In genomic region chr5:123141555-123142160, GRCm38 (mm10) we compare ENCODE assay signal across 8 mouse cellular contexts. TPM values are rescaled to one million over a fixed set of nuclear protein-coding genes. Genes with fewer than 3 reads are reported as not detected.
DNase-seq lines count a peak whose midpoint lies in the region; ATAC-seq and TF ChIP-seq lines count a peak whose summit lies in the region.

No protein-coding gene starts in this region.

- no peaks in the 10 kb centered on the region for H3K27me3 ChIP-seq in kidney, embryonic 14.5 days (ENCODE audit: control insufficient read depth, insufficient read depth, low read length)
- H3K27me3 ChIP-seq in G1E (ENCODE audit: insufficient read depth, low read length): no peaks in the 10 kb centered on the region
- no peaks in the 10 kb centered on the region for H3K27me3 ChIP-seq in heart, postnatal 0 days (ENCODE audit: control insufficient read depth, insufficient read depth, low read length)
- no peaks in the 10 kb centered on the region for H3K27me3 ChIP-seq in limb, embryonic 15.5 days
- no peaks in the 10 kb centered on the region for H3K27me3 ChIP-seq in midbrain, embryonic 15.5 days (replicated peaks)

- DNase-seq in kidney, adult 18-20 months: no peak
- DNase-seq in G1E (ENCODE audit: low spot score): peak; percentile 65
- DNase-seq in embryo, embryonic 10.5 days (ENCODE audit: low spot score): peak; percentile 77
- peak; percentile 62 for DNase-seq in heart, postnatal 0 days (ENCODE audit: low spot score)
- peak; percentile 73 for DNase-seq in thymus, postnatal 14 days

- H3K4me3 ChIP-seq in kidney, embryonic 14.5 days (ENCODE audit: low read length): peak overlapping the region; percentile 96
- peak overlapping the region; percentile 80 for H3K4me3 ChIP-seq in G1E (ENCODE audit: low read depth, low read length)
- peak overlapping the region; percentile 92 for H3K4me3 ChIP-seq in heart, postnatal 0 days (ENCODE audit: low read depth, low read length)
- H3K4me3 ChIP-seq in limb, embryonic 15.5 days: peak overlapping the region; percentile 88
- peak overlapping the region; percentile 94 for H3K4me3 ChIP-seq in midbrain, embryonic 15.5 days

- H3K36me3 ChIP-seq in kidney, embryonic 14.5 days (ENCODE audit: control insufficient read depth, insufficient read depth, low read length): peaks cover 15% of the 10 kb centered on the region
- H3K36me3 ChIP-seq in G1E (replicated peaks): peaks cover 46% of the 10 kb centered on the region
- H3K36me3 ChIP-seq in heart, postnatal 0 days (replicated peaks; ENCODE audit: control insufficient read depth, insufficient read depth, low read length): peaks cover 11% of the 10 kb centered on the region
- H3K36me3 ChIP-seq in limb, embryonic 15.5 days: peaks cover 10% of the 10 kb centered on the region
- no peaks in the 10 kb centered on the region for H3K36me3 ChIP-seq in midbrain, embryonic 15.5 days (replicated peaks)

- WGBS in kidney, embryonic 14.5 days: 0% methylated on average over 35 of the region's 38 CpGs
- 1% methylated on average over 29 of the region's 38 CpGs for WGBS in heart, postnatal 0 days
- under 1% methylated on average over 27 of the region's 38 CpGs for WGBS in limb, embryonic 15.5 days
- WGBS in midbrain, embryonic 15.5 days: under 1% methylated on average over 28 of the region's 38 CpGs

- no peak for TF ChIP-seq CTCF in G1E (IDR thresholded peaks at IDR 0.05; ENCODE audit: low read depth, low read length)
- TF ChIP-seq CTCF in heart, postnatal 0 days (IDR thresholded peaks at IDR 0.05; ENCODE audit: low read depth): no peak

- TF ChIP-seq EP300 in heart, postnatal 0 days (IDR thresholded peaks at IDR 0.05; ENCODE audit: low read depth): no peak

- peak overlapping the region; percentile 100 for H3K4me2 ChIP-seq in kidney, embryonic 14.5 days (replicated peaks; ENCODE audit: low read depth, low read length)
- peak overlapping the region; percentile 98 for H3K4me2 ChIP-seq in heart, postnatal 0 days (ENCODE audit: low read depth, low read length)
- H3K4me2 ChIP-seq in limb, embryonic 15.5 days: peak overlapping the region; percentile 94
- H3K4me2 ChIP-seq in midbrain, embryonic 15.5 days: peak overlapping the region; percentile 99

- H3K4me1 ChIP-seq in kidney, embryonic 14.5 days (ENCODE audit: control insufficient read depth, insufficient read depth, low read length): peaks cover 32% of the 10 kb centered on the region
- H3K4me1 ChIP-seq in G1E (ENCODE audit: insufficient read depth, low read depth, low read length): peaks cover 65% of the 10 kb centered on the region
- H3K4me1 ChIP-seq in heart, postnatal 0 days (ENCODE audit: control insufficient read depth, insufficient read depth): peaks cover 32% of the 10 kb centered on the region
- peaks cover 50% of the 10 kb centered on the region for H3K4me1 ChIP-seq in limb, embryonic 15.5 days
- peaks cover 46% of the 10 kb centered on the region for H3K4me1 ChIP-seq in midbrain, embryonic 15.5 days

- peak overlapping the region; percentile 100 for H3K9ac ChIP-seq in kidney, embryonic 14.5 days (ENCODE audit: low read depth, low read length)
- peak overlapping the region; percentile 98 for H3K9ac ChIP-seq in heart, postnatal 0 days (replicated peaks; ENCODE audit: low read depth, low read length)
- H3K9ac ChIP-seq in limb, embryonic 15.5 days: peak overlapping the region; percentile 100
- peak overlapping the region; percentile 99 for H3K9ac ChIP-seq in midbrain, embryonic 15.5 days

- no peaks in the 10 kb centered on the region for H3K9me3 ChIP-seq in kidney, embryonic 14.5 days (ENCODE audit: control insufficient read depth, low read length)
- H3K9me3 ChIP-seq in G1E (replicated peaks): no peaks in the 10 kb centered on the region
- H3K9me3 ChIP-seq in heart, postnatal 0 days (replicated peaks; ENCODE audit: control insufficient read depth, low read length): no peaks in the 10 kb centered on the region
- H3K9me3 ChIP-seq in limb, embryonic 15.5 days: no peaks in the 10 kb centered on the region
- no peaks in the 10 kb centered on the region for H3K9me3 ChIP-seq in midbrain, embryonic 15.5 days

- ATAC-seq in kidney, embryonic 14.5 days (ENCODE audit: low FRiP score, low TSS enrichment): no peak
- no peak for ATAC-seq in G1E (ENCODE audit: extremely low read depth, insufficient number of reproducible peaks, low FRiP score, poor library complexity, severe bottlenecking)
- ATAC-seq in heart, postnatal 0 days (ENCODE audit: insufficient read depth, low read depth): no peak
- ATAC-seq in limb, embryonic 15.5 days (ENCODE audit: insufficient number of reproducible peaks, low FRiP score, low TSS enrichment, low read depth): no peak
- ATAC-seq in midbrain, embryonic 15.5 days (replicated peaks): peak; percentile 3; the same call in 1 of the 2 replicates

- H3K27ac ChIP-seq in kidney, embryonic 14.5 days (ENCODE audit: low read depth, low read length): peak overlapping the region; percentile 100
- peak overlapping the region; percentile 100 for H3K27ac ChIP-seq in heart, postnatal 0 days (ENCODE audit: low read depth)
- peak overlapping the region; percentile 99 for H3K27ac ChIP-seq in limb, embryonic 15.5 days
- peak overlapping the region; percentile 100 for H3K27ac ChIP-seq in midbrain, embryonic 15.5 days

RNA-seq across cellular contexts. Expression of gene Setd1b, which starts 0.3 kb away (rescaled TPM):
- polyA plus RNA-seq in kidney, embryonic 14.5 days (2014; fragmentation: Nextera tagmentation; extraction: Ambion mirVana): 16.6 and 16.7 TPM in 2 replicates
- total RNA-seq in G1E (2014; fragmentation: Nextera tagmentation) (76.5 and 76.7 TPM in 2 replicates), G1E (2017) (2.1 and 2.3 TPM in 2 replicates)
- 89.4 and 90.6 TPM in 2 replicates for polyA plus RNA-seq in G1E (2012)
- 5.5 and 6.1 TPM in 2 replicates for total RNA-seq in heart, postnatal 0 days (2014; rRNA removed; ENCODE audit: low replicate concordance)
- 4.9 and 5.1 TPM in 2 replicates for polyA plus RNA-seq in heart, postnatal 0 days (2015; fragmentation: Nextera tagmentation; extraction: Ambion mirVana)
- 8.9 and 10.4 TPM in 2 replicates for polyA plus RNA-seq in limb, embryonic 15.5 days (2015; fragmentation: Nextera tagmentation; extraction: Ambion mirVana)
- 12.2 TPM in 2 replicates for polyA plus RNA-seq in midbrain, embryonic 15.5 days (2015; fragmentation: Nextera tagmentation; extraction: Ambion mirVana)

RNA-seq across cellular contexts. Expression of gene Rhof, which starts 9.2 kb away (rescaled TPM):
- 2.0 and 3.2 TPM in 2 replicates for polyA plus RNA-seq in kidney, embryonic 14.5 days (2014; fragmentation: Nextera tagmentation; extraction: Ambion mirVana)
- total RNA-seq in G1E (2014; fragmentation: Nextera tagmentation) (not detected in 2 replicates), G1E (2017) (0.52 and 1.7 TPM in 2 replicates)
- polyA plus RNA-seq in G1E (2012): 0.26 and 0.59 TPM in 2 replicates
- total RNA-seq in heart, postnatal 0 days (2014; rRNA removed; ENCODE audit: low replicate concordance): 1.4 and 2.1 TPM in 2 replicates
- polyA plus RNA-seq in heart, postnatal 0 days (2015; fragmentation: Nextera tagmentation; extraction: Ambion mirVana): 0.71 and 1.1 TPM in 2 replicates
- polyA plus RNA-seq in limb, embryonic 15.5 days (2015; fragmentation: Nextera tagmentation; extraction: Ambion mirVana): 4.9 and 5.7 TPM in 2 replicates
- 12.2 and 13.4 TPM in 2 replicates for polyA plus RNA-seq in midbrain, embryonic 15.5 days (2015; fragmentation: Nextera tagmentation; extraction: Ambion mirVana)

RNA-seq across cellular contexts. Expression of gene Psmd9, which starts 27.6 kb away (rescaled TPM):
- polyA plus RNA-seq in kidney, embryonic 14.5 days (2014; fragmentation: Nextera tagmentation; extraction: Ambion mirVana): 73.9 and 79.4 TPM in 2 replicates
- total RNA-seq in G1E (2014; fragmentation: Nextera tagmentation) (11.6 and 24.2 TPM in 2 replicates), G1E (2017) (22.8 and 25.4 TPM in 2 replicates)
- 50.1 and 65.2 TPM in 2 replicates for polyA plus RNA-seq in G1E (2012)
- 11.2 and 19.5 TPM in 2 replicates for total RNA-seq in heart, postnatal 0 days (2014; rRNA removed; ENCODE audit: low replicate concordance)
- polyA plus RNA-seq in heart, postnatal 0 days (2015; fragmentation: Nextera tagmentation; extraction: Ambion mirVana): 54.0 and 54.9 TPM in 2 replicates
- polyA plus RNA-seq in limb, embryonic 15.5 days (2015; fragmentation: Nextera tagmentation; extraction: Ambion mirVana): 88.2 and 93.3 TPM in 2 replicates
- 71.5 and 73.4 TPM in 2 replicates for polyA plus RNA-seq in midbrain, embryonic 15.5 days (2015; fragmentation: Nextera tagmentation; extraction: Ambion mirVana)

RNA-seq across cellular contexts. Expression of gene Hpd, which starts 40.9 kb away (rescaled TPM):
- polyA plus RNA-seq in kidney, embryonic 14.5 days (2014; fragmentation: Nextera tagmentation; extraction: Ambion mirVana): not detected in 2 replicates
- total RNA-seq in G1E (2014; fragmentation: Nextera tagmentation) (not detected in 2 replicates), G1E (2017) (not detected in 2 replicates)
- polyA plus RNA-seq in G1E (2012): not detected in 2 replicates
- total RNA-seq in heart, postnatal 0 days (2014; rRNA removed; ENCODE audit: low replicate concordance): 0.43 and 0.92 TPM in 2 replicates
- not detected in 2 replicates for polyA plus RNA-seq in heart, postnatal 0 days (2015; fragmentation: Nextera tagmentation; extraction: Ambion mirVana)
- polyA plus RNA-seq in limb, embryonic 15.5 days (2015; fragmentation: Nextera tagmentation; extraction: Ambion mirVana): not detected in 2 replicates
- polyA plus RNA-seq in midbrain, embryonic 15.5 days (2015; fragmentation: Nextera tagmentation; extraction: Ambion mirVana): not detected in 2 replicates
